Mouse (Mus musculus): ENCODE results near the gene Arpin.

Arpin gene

DNA sequence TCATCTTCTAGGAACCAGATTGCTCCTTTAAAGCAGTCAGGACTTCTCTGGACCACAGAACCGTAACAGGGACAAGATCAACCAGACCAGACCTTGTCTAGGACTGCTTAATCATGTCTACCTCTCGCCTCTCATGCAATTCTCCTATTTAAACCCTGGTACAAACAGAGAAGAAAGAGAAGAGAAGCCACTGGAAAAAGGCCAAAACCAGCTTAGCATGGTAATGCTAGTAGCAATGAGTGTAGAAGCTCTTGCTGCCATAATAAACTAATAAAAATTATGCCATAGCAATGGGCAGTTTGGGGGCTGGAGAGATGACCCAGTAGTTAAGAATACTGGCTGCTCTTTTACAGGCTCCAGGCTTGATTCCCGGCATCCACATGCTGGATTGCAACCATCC, 28.2 kb downstream of the Arpin start:
- no peak for TF ChIP-seq GATA4 (IDR thresholded peaks at IDR 0.05; ENCODE audit: insufficient replicate concordance, low read length)

DNA sequence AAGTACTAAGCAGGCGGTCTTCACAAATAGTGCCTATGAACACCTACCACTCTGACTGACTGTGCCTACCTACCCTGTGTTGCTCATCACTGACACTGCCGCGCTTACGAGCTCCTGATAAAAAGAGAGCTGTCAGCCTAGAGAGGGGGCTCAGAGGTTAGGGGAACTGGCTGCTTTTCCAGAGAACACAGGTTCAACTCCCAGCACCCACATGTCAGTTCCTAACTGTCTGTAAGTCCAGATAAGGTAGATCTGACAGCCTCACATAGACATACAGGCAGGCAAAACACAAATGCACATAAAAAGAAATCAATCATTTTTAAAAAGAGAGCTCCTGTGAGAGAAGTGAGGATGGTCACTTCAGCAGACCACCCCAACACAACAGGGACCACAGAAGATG, 30.0 kb downstream of the Arpin start:
- TF ChIP-seq GATA4 (IDR thresholded peaks at IDR 0.05; ENCODE audit: insufficient replicate concordance, low read length): no peak

DNA sequence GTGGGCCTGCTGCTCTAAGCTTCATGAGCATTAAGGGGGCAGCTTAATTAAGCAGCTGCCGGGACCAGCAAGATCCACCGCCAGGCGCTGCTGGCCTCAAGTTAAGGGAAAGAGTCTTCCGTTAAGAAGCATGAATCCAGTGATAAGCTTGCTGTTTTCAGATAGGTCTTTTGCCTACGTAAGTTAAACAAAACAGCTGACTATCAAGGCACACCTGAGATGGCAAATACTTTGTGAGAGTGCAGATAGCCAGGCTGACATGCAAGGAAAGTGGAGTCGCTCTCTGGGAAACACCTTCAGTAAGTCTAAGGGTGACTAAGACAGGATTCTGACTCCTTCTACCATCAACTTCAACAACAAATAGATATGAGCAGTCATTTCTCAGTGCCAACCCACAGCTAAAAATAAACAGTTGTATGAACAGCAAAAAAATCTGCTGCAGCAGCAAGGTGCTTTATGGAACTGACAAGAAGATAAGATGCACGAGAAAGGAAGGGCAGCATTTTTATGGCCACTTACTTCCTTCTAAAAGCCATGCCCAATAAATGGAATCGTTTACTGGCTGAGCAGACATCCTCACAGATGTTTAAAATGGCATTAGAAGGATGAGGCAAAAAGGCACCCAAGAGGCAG, 31.9 kb downstream of the Arpin start:
- no peak for TF ChIP-seq GATA4 (IDR thresholded peaks at IDR 0.05; ENCODE audit: insufficient replicate concordance, low read length)

DNA sequence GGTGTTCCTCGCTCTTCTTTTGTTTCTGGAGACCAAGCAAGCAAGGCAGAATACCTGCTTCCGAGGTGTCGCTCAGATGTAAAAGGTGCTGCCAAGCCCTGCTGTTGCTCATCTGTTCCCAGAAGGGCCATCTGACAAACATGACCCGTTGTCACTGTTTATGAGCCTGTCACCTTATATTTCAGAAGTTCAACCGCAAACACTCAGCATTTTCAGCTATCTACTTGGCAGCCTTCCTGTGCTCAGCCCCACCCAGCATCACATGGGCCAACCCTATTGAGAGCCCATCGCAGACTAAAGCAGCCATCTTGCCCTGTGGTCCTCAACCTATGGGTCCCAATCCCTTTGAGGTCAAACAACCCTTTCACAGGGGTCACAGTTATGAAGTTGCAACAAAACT, 34.4 kb downstream of the Arpin start:
- no peak for TF ChIP-seq GATA4 (IDR thresholded peaks at IDR 0.05; ENCODE audit: insufficient replicate concordance, low read length)

DNA sequence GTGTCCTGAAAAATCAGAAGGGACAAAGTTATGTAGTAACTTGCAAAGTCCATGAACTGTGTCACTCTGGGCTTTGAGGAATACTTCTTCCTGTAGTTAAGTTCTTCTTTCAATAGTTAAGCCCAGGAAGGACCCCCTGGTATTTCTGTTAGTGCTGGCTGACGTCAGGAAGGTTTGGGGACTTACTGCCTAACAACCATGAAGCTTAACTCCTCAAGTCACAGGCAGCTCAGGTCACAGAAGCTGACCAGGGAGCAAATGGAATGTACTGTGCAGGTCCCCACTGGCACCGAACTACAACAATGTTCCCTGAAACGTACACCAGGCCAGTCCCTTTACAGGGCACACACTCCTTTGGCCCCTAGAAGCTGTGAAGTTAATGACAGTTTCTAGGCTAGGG, 39.9 kb downstream of the Arpin start:
- no peak for TF ChIP-seq GATA4 (IDR thresholded peaks at IDR 0.05; ENCODE audit: insufficient replicate concordance, low read length)

DNA sequence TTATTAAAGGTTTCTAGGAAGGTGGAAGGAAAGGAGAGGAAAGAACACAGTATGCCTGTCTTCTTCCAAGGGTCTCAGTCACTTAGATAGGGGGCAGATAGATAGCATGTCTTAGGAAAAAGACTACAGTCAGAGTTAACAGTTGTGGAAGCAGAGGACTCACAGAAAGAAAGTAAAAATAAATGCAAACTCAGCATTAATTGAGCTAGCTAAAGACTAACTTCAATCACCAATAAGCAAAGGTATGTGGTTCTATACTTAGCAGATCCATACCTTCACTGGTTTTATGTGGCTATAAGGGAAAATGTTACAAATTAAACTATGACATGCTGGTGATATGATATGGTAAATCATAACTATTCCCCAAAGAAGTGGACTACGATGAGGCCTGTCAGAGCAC, 40.4 kb downstream of the Arpin start:
- no peak for TF ChIP-seq GATA4 (IDR thresholded peaks at IDR 0.05; ENCODE audit: insufficient replicate concordance, low read length)

DNA sequence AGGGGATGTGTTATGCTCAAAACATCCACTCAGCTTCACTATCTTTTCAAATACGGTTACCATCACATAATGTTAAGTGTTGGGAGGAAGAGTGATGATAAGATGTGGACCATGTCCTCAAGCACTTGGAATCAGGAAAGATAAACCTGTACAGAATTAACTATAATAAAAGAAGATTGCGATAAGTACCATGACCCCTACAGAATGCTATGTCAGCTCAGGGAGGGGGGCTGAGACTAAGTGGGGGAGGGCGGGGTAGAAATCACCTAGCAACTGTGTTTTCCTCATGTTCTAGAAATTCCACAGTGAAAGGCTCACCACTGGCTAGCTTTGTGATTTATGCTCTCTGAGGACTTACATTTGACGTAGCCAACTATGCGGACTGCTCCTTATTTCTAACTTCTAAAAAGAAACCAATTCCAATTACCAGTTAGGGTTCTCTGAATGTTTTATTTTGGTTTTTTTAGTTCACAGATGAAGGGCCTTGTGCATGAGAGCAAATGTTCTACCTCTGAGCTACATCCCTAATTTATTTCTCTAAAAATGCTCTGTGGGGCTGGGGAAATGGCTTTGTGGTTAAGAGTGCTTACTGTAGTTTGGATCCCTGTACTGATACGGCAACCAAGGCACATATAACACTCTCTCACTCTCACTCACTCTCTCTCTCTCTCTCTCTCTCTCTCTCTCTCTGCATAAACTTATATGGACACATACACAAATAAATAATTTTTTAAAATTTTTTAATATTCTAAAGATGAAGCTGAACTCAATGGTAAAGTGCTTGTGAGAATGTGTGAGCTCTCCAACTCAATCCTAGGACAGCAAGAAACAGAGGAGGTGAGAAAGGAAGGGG, 42.4 kb downstream of the Arpin start:
- no peak for TF ChIP-seq GATA4 (IDR thresholded peaks at IDR 0.05; ENCODE audit: insufficient replicate concordance, low read length)

DNA sequence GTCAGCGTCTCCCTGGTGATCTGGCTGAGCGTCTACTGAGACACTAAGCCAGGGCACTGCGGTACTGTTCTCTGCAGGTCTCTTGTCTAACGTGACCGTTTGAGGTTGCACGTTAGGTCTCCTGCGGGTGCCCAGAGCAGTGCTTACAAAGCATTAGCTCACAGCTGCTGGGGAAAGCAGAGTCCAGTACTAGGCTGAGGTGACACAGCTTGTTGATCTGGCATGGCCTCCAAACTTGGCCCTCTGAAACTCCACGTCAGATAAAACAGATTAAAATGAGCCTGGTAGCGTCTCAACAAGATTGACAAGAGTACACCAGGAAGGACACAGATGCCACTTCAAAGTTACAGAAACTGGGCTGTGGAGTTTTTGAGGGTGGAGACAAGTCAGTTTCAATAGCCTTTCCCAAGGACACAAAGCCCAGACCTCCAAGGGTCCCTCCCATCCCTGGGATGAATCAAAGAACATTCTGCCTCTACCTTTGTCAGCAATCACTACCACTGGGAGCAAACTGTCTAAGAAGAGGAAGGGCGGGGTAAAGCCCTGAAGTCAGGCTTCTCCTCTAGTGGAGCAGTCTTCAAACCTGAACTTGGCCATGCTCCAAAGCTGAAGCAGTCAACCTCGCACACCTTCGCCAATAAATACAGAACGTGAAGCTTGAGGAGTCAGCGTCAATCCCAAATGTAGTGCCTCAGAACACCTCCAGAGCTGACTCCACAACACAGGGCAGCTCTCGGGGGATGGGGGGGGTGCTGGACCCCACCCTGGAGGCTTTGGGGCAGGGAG, 44.5 kb downstream of the Arpin start:
- no peak for TF ChIP-seq GATA4 (IDR thresholded peaks at IDR 0.05; ENCODE audit: insufficient replicate concordance, low read length)

DNA sequence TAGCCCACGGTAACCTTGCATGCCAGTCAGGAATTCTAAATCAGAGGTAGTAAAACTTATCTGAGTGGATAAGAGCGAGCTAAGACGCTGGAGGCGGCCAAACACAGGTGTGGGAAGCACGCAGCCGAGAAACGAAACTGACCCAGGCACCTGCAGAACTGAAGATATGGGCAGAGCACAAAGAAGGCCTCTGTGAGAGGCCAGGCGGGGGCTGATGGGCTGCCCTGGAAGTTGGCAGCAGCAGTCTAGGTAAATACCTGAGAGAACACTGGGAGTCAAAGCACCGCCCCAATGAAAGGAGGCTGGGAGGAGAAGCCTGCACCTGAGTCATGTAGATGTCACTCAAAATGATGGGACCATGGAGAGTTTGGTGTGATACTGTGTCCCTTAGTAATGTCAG, 46.6 kb downstream of the Arpin start:
- TF ChIP-seq GATA4 (IDR thresholded peaks at IDR 0.05; ENCODE audit: insufficient replicate concordance, low read length): no peak

DNA sequence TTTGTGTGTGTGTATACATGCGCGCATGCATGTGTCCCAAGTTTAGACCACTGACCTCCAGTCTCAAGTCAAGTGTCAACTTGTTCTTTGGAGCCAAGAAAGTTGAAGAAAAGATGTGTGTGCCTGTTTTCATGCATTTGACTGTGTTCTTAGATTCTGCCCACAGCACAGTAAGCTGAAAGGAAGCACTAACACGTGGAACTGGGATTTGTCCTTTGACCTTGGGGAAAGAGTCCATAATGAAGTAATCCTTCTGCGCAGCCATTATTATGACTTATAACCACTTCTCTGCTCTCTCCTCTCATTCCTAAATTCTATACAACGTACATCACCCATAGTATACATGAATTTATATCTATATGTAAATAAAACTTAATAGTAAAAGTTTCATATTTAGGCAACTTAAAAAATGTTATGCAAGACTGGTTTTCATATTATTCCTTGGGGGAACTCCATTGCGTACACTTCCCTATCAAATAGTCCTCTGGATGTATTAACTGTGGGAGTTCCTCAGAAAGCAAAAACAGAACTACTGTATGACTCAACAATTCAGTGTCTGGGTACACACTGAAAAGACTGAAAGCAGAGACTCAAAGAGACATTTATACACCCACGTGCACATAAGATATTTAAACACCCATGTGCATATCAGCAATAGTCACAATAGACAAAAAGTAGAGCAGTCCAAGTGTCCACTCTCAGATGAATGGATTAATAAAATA, 51.4 kb downstream of the Arpin start:
- no peak for TF ChIP-seq GATA4 (IDR thresholded peaks at IDR 0.05; ENCODE audit: insufficient replicate concordance, low read length)

DNA sequence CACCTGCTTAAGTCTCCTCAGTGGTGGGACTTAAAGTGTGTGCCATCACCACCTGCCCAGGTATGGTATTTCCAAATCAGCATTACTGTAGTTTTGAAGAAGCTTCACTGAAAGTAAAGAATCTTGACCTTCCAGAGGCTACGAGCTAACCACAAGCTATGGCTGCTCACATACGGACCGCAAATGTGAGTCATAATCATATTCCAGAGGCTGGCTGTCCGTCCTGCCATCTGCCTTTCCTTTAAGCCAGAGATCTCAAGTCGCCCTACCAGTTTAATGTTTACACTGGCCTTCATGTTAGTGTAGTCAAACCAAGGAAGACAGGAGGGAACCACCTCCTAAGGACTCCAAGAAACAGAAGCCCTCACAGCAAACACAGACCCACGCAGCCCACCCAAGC, 53.3 kb downstream of the Arpin start:
- TF ChIP-seq GATA4 (IDR thresholded peaks at IDR 0.05; ENCODE audit: insufficient replicate concordance, low read length): no peak

DNA sequence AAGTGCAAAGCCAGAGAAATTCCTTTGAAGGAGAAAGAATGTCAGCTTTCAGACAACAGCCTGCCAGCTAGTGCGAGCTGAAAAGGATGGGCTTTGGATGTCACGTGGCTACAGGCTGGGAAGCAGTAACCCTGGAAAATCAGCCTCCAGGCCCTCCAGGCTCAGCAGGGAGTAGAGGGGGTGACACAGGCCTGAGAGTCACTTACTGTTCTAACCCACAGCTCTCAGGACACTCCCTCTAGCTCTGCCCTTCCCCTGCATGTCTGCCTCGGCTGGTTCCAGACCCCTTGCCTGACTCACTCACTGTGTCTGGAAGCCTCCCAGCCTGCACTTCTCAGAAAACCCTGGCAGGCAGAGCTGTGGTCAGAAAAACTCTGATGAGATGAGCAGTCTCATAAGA, 54.2 kb downstream of the Arpin start:
- no peak for TF ChIP-seq GATA4 (IDR thresholded peaks at IDR 0.05; ENCODE audit: insufficient replicate concordance, low read length)

DNA sequence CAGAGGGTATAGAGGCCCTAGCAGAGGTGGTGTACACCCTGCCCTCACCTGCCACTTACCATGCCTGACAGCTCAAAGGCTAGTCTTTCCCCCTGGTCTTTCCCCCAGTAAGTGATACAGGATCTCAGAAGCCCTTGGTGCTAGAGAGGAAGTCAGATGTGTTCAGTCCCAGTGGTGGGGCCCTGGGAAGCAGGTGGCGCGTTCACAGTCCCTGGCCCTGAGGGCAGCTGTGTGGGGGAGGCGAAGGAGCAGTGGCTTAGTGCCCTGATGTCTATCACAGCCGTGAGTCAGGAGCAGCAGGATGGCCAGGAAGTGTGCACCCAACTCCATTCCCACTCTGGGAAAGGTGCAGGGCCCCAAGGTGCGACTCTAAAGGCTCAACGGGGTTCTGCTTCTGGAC, 55.1 kb downstream of the Arpin start:
- no peak for TF ChIP-seq GATA4 (IDR thresholded peaks at IDR 0.05; ENCODE audit: insufficient replicate concordance, low read length)

DNA sequence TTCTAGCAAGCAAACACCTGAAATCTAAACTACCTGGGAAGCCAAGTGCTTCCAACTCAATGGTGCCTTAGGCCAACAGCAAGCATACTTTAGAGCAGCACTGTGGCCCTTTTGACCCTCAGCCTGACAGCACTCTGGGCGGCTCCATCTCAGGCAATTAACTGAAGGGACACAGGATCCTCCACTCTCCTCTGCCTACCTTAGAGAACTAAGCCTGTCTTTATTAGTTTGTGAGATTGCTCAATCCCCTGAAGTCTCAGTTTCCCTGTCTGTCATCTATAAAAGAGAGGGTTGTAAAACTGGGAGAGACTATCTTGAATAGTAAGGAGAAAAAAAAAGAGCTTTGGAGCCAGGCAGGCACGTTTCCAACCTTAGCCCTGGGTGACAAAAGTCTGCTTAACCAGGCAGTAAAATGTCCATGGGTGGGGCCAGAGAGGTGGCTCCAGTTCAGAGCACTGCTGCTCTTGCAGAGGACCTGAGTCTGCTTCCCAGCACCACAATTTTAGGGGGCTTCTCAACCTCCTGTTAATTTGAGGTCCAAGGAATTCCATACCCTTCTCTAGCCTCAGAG, 56.6 kb downstream of the Arpin start:
- TF ChIP-seq GATA4 (IDR thresholded peaks at IDR 0.05; ENCODE audit: insufficient replicate concordance, low read length): no peak

Measured in liver, adult (tissue).